Mouse (Mus musculus) testis, adult 2 months (tissue): ENCODE results near the gene Rcc1. TPM values are rescaled to one million over a fixed set of nuclear protein-coding genes. Genes with fewer than 3 reads are reported as not detected.
"Not testable (repeated sequence)": the region's sequence is repeated elsewhere in the genome, so short reads cannot be mapped to it uniquely, and the experiment has no call there.

Experiments used
- H3K27ac ChIP-seq: fragments of 200-500 bp; 2 replicates; pipeline ENCODE4 v1.5.1; 2012; ENCODE audit warnings: low read depth, low read length; ENCODE audit not compliant: control insufficient read depth, insufficient read depth
- H3K27me3 ChIP-seq: fragments of 200-500 bp; 2 replicates; pipeline ENCODE4 v1.6.1; 2012; ENCODE audit warnings: mild to moderate bottlenecking, low read length, moderate library complexity; ENCODE audit not compliant: control insufficient read depth, insufficient read depth
- H3K36me3 ChIP-seq: fragments of 200-500 bp; 2 replicates; pipeline ENCODE4 v1.6.1; 2012; ENCODE audit warnings: mild to moderate bottlenecking, low read length; ENCODE audit not compliant: control insufficient read depth, insufficient read depth
- H3K4me1 ChIP-seq: fragments of 200-500 bp; 2 replicates; pipeline ENCODE4 v1.6.1; 2012; ENCODE audit warnings: low read length; ENCODE audit not compliant: control insufficient read depth, insufficient read depth
- H3K4me3 ChIP-seq: fragments of 200-500 bp; 2 replicates; pipeline ENCODE4 v1.5.1; 2012; ENCODE audit warnings: low read depth, mild to moderate bottlenecking, low read length, moderate library complexity, mixed read lengths; ENCODE audit not compliant: control insufficient read depth
- CTCF ChIP-seq: fragments of 200-500 bp; IDR thresholded peaks from 2 replicates; pipeline ENCODE4 v1.5.1; 2012; ENCODE audit warnings: low read depth, mild to moderate bottlenecking, inconsistent platforms, low read length, moderate library complexity; ENCODE audit not compliant: control insufficient read depth, insufficient read depth, insufficient replicate concordance
- POLR2A ChIP-seq: fragments of 200-500 bp; IDR thresholded peaks from 2 replicates; pipeline ENCODE4 v1.6.1; 2012; ENCODE audit warnings: low read depth, mild to moderate bottlenecking, inconsistent platforms, low read length, moderate library complexity; ENCODE audit not compliant: control insufficient read depth
- polyA plus RNA-seq: library from polyadenylated mRNA; depleted of rRNA; stranded (reverse); fragments of >200 nt; gene quantifications from 2 replicates; pipeline ENCODE4 v1.2.3, GENCODE M21; 2012; rRNA removed

Gene Rcc1
- polyA plus RNA-seq, 1 experiment: 179 TPM

DNA sequence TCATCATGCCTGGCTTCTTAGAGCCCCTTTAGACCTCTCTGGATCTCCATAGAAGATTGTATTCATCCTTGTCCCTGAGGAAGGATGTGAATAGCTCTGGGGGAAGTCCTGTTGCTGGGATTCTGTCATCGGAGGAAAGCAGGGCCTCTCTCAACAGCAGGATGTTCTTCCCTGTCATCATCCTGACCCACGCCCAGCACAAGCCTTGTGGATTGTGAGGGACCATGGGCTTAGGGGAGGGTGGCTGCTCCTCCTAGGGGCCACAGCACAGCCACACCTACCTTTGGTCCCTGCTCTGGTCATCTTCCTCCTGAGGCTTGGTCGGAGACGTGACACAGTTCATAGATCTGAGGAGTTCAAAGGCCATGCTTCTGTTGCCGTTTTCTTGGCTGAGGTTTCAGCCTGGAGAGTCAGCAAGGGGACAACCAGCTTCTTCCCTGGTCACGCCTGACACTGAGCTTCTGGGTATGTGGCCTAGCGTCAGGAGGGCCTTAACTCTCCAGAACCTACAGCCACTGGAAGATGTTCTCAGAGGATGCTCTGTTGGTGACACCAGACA, 59.6 kb downstream of the Rcc1 start:
- no peaks in the 10 kb centered on the region for H3K4me1 ChIP-seq
- TF ChIP-seq CTCF: no peak
- no peak for TF ChIP-seq POLR2A

DNA sequence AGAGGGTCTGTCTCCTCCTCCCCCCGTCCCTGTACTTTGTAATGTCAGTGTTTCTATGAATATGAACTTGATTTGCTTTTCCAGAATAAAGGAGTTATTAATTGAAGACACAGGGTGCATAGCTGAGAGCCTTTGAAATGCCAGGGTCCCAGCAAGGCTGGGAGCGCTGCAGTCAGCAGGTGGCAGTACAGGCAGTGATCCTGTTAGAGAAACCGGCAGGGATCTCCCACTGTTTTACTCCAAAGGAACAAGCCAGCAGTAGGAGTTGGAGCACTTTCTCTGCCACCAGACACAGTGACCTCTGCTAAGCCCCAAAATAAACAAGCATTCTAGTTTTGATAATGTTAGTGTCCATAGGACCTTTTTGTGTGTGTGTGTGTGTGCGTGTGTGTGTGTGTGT, 60.4 kb downstream of the Rcc1 start:
- H3K4me3 ChIP-seq: no peak overlapping the region
- H3K27me3 ChIP-seq: no peaks in the 10 kb centered on the region
- H3K27ac ChIP-seq: no peak overlapping the region
- 0 out of 2 replicates have a peak, but pooled peaks cover 1% of the 10 kb centered on the region for H3K36me3 ChIP-seq
- TF ChIP-seq CTCF: peak; percentile 34; the same call in 1 of the 2 replicates
- no peak for TF ChIP-seq POLR2A
- no peaks in the 10 kb centered on the region for H3K4me1 ChIP-seq

More for the DNA sequence above, 59.6 kb downstream of the Rcc1 start:
- Histone ChIP-seq H3K27me3 (no peaks in the 10 kb centered on the region), H3K4me3 (no peak overlapping the region), H3K27ac (no peak overlapping the region), H3K36me3 (0 out of 2 replicates have a peak, but pooled peaks cover 1% of the 10 kb centered on the region)

DNA sequence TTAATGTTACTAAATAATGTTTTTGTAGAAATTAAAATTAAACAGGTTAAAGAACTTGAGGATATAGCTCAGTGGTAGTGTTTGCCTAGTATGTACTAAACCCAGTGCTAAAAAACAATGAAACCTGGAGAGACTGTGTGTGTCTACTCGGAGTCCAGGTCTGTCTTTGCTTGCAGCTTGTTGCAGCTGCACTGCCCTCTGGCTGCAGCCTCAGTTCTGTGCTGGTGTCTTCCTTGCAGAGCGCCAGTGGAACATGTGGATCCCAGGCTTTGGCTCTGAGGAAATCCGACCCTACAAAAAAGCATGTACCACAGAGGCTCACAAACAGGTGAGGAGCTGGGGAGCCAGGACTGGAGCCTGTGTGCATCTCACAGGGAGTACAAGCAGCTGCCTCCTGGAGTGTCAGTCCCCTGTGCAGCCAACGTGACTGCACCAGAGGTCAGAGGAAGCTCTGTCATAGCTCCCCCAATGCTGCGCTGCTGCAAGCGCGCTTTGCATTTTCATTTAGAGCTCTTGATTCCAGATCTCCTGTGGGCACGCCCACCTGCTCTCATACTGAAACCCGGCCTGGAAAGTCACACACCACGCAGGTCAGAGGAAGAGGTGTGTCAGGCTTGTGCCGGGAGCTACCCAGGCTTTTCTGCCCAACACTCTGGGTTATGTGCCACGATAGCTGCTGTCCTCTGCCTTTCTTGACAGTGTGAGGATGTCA, 61.6 kb downstream of the Rcc1 start:
- Histone ChIP-seq H3K27me3 (no peaks in the 10 kb centered on the region), H3K4me1 (no peaks in the 10 kb centered on the region), H3K36me3 (0 out of 2 replicates have a peak, but pooled peaks cover 1% of the 10 kb centered on the region), H3K4me3 (no peak overlapping the region), H3K27ac (no peak overlapping the region)
- TF ChIP-seq POLR2A: no peak
- TF ChIP-seq CTCF: no peak

DNA sequence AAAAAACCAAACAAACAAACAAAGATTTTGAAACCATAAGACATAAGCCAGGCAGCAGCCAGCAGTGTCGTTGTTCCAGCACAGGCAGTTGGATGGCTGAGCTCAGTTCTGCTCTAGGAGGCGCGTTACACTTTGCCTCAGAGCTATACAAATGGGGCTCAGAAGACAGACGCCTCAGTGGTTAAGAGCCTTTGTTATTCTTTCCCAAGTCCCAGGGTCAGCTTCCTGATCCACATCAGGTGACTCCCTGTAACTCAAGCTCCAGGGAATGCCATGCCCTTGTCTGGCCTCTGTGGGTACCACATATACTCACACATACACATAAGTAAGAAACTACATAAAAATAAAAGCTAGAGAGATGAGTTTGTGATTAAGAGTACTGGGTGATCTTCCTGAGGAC, 62.3 kb downstream of the Rcc1 start:
- H3K4me1 ChIP-seq: no peaks in the 10 kb centered on the region
- H3K27ac ChIP-seq: no peak overlapping the region
- TF ChIP-seq POLR2A (no peak), CTCF (no peak)
- H3K4me3 ChIP-seq: no peak overlapping the region
- H3K36me3 ChIP-seq: 0 out of 2 replicates have a peak, but pooled peaks cover 1% of the 10 kb centered on the region
- H3K27me3 ChIP-seq: no peaks in the 10 kb centered on the region

DNA sequence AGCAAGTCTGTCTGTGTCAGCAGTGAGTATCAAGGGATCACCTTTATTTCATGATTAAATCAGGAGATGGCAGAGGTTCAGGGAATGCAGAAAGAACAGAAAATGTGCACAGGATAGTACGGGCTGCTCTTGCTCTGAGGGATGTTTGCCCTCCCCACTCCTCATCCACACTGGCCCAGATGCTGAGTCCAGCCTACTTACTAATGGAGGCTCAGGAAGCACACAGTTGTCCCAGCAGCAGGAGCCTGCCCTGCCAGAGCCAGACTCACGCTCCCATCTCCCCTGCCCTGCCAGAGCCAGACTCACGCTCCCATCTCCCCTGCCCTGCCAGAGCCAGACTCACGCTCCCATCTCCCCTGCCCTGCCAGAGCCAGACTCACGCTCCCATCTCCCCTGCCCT, 64.6 kb downstream of the Rcc1 start:
- H3K4me1 ChIP-seq, H3K27me3 ChIP-seq, H3K36me3 ChIP-seq, H3K4me3 ChIP-seq, H3K27ac ChIP-seq: not testable (repeated sequence)

Other genes starting within 250 kb of the Rcc1 start
- gene Oprd1, start 209.1 kb downstream of the Rcc1 start, polyA plus RNA-seq: 0.61 and 0.83 TPM in 2 replicates
- 11.9 and 14.5 TPM in 2 replicates for gene Ythdf2, start 141.3 kb downstream of the Rcc1 start, polyA plus RNA-seq
- 13.7 and 14.1 TPM in 2 replicates for gene Gmeb1, start 92.0 kb downstream of the Rcc1 start, polyA plus RNA-seq
- gene Taf12, start 79.2 kb downstream of the Rcc1 start, polyA plus RNA-seq: 37.0 and 38.5 TPM in 2 replicates
- gene Rab42, start 50.2 kb downstream of the Rcc1 start, polyA plus RNA-seq: 24.9 and 31.4 TPM in 2 replicates
- 5.1 and 6.0 TPM in 2 replicates for gene Trnau1ap, start 24.1 kb downstream of the Rcc1 start, polyA plus RNA-seq
- gene Phactr4, start 68.9 kb upstream of the Rcc1 start, polyA plus RNA-seq: 6.6 and 8.5 TPM in 2 replicates
- gene Med18, start 110.3 kb upstream of the Rcc1 start, polyA plus RNA-seq: 3.0 and 3.1 TPM in 2 replicates
- 18.0 and 19.4 TPM in 2 replicates for gene Sesn2, start 156.9 kb upstream of the Rcc1 start, polyA plus RNA-seq
- 328 TPM in 2 replicates for gene Atpif1, start 180.1 kb upstream of the Rcc1 start, polyA plus RNA-seq
- 22.8 and 24.8 TPM in 2 replicates for gene Dnajc8, start 181.9 kb upstream of the Rcc1 start, polyA plus RNA-seq
- gene Ptafr, start 210.5 kb upstream of the Rcc1 start, polyA plus RNA-seq: 0.28 and 0.46 TPM in 2 replicates